Mouse (Mus musculus) induced T-regulatory cell, adult 2 months (primary cell): ENCODE results near the gene Git2.
A peak's percentile ranks its signal among the peaks of the same experiment; 100 is the strongest.

Experiments
- DNase-seq: peaks from one replicate; pipeline ENCODE4 v3.0.0-alpha.2; 2012; ENCODE audit warnings: low read depth

Gene Git2

DNA sequence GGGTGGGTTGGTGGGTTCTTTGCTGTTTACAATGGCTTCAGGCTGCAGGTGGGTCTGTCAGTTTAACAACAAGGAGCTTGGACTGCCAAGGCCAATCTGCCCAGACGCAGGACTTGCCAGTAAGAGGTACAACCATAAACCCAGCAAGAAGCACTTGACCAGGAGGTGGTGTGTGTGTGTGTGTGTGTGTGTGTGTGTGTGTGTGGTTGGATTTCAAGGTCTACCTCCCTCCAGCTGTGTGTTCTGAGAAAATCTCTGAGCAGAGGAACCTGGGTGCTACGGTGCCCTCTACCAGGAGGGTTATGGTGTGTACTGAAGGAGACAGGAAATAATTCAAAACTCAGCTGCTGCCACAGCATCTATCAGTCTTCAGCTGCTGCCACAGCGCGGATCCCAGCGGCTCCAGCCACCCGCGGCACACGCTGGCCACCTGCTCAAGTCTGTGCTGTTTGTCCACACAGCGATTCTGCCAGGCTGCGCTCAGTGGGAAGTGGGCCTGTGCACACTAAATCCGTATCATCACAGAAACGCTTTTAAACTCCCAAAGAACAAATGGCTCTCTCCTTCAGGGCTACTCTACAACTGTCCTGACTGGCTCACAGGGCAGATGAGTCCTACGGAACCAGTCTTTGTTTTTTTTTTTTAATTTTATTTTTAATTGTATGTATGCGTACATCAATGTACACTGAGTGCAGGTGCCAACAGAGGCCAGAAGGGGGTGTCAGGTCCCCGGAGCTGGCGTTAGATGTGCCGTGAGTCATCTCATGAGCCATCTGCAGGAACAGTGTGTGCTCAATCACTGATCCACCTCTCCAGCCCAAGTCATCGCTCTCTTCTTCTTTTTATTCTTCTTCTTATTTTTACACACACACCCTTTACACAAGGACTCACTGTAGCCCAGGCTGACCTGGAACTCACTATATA lies 10.2 kb downstream of the Git2 start:
- DNase-seq: peak; percentile 52

DNA sequence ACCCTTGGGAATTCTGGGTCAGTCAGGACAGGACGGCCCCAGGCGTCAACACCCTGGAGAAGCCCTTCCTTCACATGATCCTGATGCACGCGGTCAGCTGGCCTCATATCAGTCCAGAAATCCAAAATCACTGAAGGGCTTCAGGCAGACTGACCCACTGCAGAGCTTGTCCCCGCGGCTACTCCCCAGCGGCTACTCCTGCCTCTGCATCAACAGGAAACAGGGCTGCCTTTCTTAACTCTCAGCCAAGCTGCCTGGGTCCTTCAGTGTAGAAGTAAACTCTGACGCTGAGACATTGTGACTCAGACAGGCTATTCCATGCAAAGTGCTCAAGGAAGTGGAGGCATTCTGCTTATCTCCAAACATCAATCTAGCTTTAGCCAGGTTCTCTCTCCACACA lies 13.3 kb downstream of the Git2 start:
- DNase-seq: no peak

DNA sequence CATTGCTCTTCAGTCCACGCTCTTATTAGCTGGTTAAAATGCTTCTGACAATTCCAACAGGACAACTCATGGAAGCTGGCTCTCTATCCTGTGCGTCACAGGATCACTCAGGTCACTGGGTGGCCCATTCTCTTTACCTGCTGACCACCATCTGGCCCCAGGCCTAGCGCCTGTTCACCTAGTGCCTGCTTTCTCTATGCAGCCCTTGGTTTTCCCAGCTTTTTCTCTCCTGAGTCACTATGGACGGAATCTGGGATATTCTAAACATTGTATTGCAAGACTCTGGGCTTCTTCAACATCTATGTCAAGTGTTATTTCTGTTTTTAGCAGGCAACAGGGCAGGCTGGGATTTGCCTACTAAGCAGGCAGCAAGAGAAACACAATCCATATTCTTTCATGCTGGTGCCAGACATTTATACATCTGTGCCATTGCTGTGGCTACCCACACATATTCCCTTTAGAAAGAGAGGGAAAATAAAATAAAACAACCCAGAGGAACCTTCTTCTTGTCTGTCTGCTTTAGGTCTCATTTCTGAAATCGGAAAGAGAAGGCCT lies 15.7 kb downstream of the Git2 start:
- DNase-seq: no peak

DNA sequence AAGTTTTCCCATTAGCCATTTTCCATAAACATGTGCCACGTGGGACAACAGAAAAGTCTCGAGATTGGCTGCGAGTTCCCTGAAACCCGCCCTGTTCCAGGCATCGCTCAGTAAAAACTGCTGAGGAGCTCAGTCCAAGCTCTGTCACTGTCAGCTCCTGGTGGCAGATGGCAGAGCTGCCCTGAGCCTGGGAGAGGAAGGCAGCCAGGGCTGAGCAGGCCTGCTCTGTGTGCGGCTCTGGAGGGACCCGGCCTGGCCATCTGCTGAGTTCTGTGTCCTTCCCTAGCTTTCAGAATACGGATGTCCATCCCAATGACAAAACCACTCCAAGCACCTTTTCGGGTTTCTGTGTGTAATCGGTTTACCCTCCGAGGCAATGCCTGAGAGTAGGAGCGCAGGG lies 21.9 kb downstream of the Git2 start:
- DNase-seq: no peak

DNA sequence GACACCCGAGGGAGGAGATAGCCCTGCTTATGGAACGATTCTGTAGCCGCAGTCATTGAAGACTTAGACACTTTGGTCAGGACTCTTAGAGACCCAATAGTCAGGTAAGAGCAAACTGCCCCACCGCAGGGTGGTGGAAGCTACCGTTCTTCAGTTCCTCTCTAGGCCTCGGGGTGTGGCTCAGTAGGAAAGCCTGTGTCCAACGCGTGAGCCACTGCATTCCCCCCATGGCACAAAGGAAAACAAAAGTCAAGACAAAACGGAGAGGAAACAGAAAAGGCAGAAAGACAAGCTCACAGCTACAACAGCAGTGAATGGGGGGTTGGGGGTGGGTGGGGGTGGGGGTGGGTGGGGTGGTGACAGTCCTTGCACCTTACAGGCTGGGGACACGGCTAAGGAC lies 22.9 kb downstream of the Git2 start:
- DNase-seq: no peak

DNA sequence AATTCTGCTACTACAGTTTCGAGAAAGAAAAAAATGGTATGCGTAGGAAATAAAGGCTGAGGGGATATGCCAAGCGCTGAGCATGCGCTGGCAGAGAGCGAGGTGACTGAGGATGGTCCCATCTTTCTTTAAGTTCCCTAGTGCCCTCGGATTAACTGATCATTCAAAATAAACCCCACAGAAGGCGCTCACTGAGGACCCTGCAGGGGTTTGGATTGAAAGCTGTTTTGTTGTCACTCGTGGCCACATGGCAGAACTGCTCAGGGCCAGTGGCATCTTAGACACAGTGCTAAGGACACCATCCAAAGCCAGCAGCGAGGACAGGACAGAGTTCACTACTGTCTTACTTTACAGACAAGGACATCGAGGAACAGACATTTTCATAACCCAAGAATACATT lies 25.0 kb downstream of the Git2 start:
- no peak for DNase-seq

DNA sequence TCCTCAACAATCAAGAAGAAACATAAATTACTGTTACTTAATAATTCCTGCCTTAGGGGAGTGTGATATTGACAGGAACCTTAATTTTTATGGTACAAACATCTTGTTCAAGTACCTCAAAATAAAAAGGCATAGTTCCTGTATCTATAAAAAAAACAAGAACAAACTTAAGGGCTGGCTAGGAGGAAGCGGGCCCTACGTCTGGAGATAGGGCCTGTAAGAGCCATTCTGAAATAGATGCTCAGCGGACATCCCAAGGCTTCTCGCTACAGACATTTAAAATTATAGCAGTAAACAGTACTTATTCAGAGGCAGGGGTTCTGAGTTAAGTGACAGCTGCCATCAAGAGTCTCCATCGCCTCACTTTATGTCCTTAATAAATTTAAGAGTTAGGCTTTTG lies 27.8 kb downstream of the Git2 start:
- no peak for DNase-seq

DNA sequence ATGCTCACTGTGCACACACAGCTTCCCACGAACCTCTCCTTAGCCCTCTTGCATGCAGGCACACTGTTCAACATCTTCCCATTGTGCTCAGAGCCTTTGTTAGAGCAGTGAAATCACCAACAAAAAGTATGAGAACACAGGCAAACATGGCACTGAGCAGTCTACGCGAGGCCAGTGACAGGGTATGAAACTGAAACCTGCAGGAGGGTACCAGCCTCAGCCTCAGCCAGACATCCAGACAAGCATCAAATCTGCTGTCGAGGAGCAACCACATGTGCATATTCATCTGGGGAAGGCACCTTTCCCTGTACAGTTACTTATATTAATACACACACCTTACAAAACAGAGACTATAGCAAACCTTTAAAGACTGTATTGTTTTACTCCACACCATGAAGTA lies 28.4 kb downstream of the Git2 start:
- peak; percentile 51 for DNase-seq

DNA sequence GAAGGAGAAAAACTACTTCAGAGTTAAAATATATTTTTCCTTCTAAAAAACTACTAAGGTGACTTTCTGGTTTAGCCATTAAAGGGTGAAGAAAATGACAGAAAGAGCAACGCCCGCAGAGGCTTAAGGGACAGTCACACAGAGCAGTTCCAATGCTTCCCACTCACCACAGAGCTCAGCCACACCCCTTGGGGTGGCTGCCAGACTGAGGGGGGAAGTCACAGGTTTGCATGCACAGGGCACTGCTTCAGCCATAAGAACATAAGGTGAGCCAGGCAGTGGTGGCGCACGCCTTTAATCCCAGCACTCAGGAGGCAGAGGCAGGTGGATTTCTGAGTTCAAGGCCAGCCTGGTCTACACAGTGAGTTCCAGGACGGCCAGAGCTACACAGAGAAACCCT lies 29.7 kb downstream of the Git2 start:
- no peak for DNase-seq

DNA sequence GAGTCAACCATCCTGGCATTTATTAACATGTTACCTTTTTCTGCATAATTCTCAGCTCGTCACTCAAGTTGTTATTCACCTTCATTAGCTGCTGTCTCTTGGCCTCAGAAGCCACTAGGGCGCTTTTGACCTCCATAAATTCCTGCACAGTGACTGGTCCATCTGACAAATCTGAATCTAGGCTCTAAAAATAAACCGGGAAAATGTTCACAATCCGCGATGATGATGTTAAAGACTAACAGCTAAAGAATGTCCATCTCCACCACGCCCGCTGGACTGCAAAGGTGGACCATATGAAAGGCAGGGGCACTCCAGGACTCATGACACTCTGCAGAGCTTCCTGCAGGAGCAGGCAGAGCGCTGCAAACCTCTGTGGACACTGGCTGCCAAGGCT lies 31.6 kb downstream of the Git2 start:
- DNase-seq: no peak

DNA sequence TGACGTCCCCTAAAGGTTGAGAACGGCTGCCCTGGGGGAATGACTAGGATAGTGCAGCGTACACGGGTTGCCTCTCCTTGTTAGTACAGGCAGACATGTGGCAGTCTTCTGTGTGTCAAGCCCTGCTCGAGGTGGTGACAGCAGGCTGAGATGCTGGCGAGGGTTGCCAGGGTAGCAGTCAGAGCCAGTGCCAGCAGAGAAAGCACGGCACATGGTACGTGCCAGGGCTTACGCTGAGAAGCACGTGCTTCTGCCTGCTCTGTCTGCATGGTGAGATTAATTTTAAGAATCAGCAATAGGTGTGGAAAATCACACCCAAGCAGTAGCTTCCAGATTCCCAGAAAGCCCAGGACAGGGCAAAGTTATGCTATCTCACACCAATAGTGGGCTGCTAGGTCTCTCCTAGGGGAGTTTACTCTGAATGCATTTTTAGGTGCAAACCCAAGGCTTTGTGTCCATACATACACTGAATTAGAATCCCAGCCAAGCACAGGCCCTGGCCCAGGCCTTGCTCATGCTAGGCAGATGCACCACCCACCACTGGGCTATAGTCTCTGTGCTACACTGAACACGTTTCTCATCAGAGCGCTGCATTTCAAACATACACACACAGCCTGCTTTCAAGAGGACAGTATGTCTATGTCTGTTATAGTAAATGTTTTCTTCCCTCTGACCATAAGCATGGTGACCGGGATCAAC lies 32.2 kb downstream of the Git2 start:
- no peak for DNase-seq

DNA sequence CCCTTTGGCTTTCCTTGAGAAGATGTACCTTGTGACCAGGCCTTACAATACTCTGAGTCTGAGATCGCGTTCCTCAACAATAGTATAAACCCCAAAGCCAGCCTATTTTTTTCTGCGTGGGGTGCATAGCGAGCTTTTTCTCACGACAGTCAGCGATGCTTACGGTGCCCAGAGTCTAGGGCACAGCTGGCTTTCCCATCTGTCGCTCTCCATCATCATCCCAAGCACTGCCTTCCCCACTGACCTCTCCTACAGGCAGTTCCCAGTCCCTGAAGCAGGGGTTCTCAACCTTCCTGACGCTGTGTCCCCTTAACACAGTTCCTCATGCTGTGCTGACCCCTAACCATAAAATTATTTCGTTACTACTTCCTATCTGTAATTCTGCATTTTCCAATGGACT lies 32.7 kb downstream of the Git2 start:
- no peak for DNase-seq

DNA sequence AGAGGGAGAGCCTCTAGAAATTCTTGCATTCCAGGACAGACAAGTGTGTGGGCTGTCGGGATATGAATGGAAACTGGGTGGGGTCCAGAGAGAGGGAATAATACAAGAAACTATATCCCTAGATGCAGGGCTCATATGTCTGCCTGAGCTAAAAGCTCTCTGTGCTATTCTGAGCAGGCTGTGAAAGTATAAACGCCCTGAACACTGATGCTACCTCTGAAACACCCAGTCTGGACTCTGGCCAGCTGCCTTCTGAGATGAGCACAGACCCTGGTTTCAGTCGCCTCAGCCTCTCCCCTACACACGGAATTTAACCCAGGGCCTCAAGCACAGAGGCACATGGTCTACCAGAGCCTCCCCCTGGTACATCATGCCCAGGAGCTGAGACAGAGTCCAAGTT lies 34.7 kb downstream of the Git2 start:
- no peak for DNase-seq

DNA sequence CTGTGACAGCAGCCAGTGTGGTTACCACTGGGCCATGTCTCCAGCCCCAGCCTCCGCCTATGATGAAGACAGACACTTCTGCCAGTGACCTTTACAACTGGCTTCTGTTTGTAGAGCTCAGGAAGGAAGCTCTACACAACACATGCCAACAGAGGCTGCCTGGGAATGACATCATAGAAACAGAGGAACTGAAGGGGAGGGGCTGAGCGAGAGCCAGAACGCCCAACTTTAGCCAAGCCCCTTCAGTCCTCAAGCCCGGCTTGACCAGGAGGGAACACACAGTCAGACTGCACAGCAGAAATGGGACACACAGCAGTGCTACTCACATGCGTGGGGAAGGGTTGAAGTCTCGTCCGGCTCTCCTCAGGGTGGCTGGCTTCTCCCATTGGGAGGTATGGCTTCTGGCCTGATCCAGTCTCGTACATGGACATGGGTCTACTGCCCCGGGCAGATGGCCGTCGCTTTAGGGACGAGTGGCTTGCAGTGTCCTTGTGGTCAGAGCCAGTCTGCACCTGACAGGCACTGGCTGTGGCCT lies 36.5 kb downstream of the Git2 start:
- no peak for DNase-seq

DNA sequence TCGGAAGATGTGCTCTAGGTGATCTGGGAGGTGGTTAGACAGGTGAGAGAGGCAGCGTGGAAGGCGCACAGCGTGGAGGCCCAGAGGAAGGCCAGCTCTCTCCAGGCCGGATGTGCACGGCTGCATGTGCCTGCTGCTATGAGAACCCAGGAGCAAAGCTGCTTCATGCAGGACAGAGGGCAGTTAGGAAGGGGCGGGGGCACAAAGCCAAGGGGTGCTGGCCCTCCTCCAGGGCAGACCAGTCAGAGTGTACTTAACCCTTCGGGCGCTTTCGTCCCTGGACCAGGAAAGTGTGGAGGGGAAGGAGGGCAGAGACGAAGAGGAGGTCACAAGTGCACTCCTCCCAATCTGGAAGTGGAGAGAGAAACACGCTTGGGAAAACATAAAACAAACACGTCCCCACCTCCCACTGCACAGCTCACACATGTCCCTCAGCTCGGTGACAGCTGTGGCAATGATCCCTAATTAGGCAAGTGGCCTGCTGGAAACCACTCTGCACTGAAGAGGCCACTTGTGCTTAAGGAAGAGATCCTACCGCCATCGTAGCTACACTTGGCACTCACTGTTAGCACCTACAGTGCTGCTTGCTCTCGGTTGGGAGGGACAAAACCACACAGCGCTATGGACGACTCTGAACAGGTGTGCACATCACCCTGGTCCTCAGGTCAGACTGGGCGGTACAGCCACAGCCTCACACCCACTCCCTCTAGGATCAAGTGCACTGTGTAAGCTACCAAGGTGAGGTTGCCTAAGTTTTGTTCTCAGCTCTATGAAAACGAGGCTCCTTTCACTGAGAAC lies 38.0 kb downstream of the Git2 start:
- no peak for DNase-seq

DNA sequence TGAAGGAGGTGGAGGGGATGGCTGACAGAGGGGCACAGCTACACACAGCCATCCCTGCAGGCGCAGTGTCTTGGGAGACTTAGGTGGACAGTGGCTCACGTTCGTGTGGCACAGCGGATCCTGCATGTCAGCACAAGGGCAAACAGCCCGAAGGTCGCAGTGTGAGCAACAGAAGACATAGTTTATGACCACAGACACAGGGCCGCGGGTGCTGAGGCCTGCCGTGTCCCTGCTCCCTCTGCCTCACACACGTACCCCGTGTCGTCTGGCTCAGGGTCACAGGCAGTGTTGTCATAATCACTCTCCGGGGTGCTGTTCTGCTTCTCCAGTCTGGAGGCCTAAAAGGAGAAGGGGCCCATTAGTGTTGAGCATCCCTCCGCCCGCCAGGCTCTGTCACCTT lies 41.7 kb downstream of the Git2 start:
- no peak for DNase-seq

DNA sequence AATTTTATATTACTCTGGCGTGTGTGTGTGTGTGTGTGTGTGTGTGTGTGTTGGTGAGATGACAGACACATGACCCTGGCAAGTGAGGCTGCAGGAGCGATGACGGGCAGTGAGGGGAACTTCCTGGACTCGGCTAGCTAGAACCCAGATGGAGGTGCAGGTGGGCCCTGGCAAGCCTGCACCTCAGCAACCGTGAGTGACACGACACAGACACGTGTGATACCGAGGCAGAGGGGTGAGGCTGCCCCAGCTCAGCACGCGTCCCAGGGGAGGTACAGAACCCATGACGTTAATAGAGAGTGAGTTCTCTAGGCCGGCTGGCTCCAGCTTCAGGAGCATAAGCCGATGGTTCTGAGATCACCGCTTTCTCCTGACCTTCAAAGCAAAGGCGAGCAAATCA lies 43.3 kb downstream of the Git2 start:
- DNase-seq: no peak

DNA sequence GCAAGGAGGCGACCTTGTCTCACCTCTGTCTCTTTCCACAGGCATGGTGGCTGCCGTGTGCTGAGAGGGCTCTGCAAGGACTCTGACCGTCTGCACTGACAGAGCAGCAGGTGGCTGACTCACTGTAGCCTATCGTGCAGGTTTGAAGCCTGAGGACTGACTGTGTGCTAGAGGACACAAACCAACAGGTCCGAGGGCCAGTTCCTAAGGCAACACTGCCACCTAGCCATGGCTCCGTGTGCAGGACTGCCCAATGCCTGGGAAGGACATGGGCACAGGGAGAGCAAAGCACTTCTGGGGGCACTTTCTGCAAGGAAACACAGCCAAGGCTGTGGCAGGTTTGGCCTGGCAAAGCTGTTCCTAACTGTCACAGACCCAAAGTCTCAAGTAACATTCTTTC lies 43.8 kb downstream of the Git2 start:
- DNase-seq: no peak

DNA sequence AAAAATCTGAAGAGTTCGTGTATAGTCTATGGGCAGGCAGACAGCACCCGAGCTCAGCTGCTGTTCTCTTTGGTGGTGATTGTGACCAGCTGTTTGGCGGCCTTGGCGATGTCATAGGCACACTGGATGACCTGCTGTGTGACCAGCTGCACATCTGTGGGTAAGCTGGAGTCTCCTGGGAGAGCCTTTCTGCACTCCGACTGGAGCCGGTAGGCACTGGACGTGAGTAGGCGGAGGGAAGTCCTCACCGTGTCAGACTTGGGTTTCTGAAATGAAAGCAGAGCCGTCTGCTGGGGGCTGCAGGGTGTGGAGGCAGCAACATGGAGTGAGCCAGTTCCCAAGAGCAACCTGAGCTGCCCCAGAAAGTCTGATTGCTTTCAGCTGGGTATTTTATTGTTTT lies 45.2 kb downstream of the Git2 start:
- DNase-seq: no peak

DNA sequence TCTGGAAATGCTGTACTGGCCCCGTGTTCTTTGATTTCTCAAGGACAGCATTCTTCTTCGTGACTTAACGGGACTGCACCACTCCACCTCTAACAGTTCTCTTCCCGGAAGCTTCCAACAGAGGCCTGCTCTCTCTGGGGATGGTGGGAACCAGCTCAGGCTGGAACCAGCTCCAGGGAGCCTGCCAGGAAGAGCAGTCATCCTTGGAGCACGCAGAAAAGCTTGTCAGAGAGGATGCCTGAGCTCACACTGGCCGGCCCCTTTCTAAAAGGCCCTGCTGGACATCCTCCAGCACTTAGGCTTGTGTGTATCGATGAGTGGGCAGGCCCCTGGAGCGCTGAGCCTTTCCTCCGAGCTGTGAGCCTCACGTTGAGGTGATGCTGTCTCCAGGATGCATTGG lies 47.2 kb downstream of the Git2 start:
- no peak for DNase-seq

DNA sequence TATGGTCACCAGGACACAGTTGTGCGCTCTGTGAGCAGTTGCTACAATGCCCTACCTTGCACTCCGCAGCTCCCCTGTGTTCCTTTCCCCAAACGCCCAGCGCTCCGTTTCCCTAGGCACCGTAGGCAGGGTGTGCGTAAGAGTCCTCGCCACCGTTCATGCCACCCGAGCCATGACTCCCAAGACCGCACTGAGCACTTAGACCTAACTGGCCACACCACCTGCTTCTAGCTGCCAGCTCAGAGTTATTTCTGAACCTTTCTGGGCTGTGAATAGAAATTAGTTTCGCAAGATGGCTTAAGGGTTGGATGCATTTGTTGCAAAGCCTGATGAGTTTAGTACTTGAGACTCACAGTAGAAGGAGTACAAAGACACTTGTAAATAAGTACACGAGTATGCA lies 52.5 kb downstream of the Git2 start:
- DNase-seq: no peak

DNA sequence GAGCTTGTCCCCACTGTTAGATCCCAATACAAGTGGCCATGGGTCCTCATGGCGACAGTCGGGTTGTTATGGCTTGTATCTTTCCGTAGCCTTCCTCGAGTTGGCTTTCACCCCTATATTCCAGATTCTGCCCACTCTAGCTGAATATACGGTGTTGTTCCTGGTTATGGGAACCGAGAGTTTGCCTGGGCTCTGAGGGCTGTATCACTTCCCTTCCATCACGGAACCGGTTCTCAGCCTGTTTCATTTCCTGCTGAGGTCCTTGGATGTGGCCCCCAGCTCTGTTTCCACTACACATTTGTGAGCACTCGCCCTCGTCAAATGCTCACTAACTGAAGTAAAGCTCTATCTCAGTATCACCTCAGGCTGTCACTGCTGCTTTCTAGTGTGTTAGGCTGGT lies 53.3 kb downstream of the Git2 start:
- DNase-seq: no peak
